Mouse (Mus musculus) left cerebral cortex, postnatal 25 days (tissue): ENCODE data around the gene Nudt14. TPM values are rescaled to one million over a fixed set of nuclear protein-coding genes. Genes with fewer than 3 reads are reported as not detected.

Source experiments
- DNase-seq, 2 experiments: peaks; one replicate each; pipeline ENCODE4 v3.0.0; 2022; ENCODE audit warnings: low spot score in 2 of 2, mixed read lengths in 1 of 2
- intact Hi-C: fragments of 180-260 bp; cut with DNase I; formaldehyde crosslinking; loops from one replicate; pipeline ENCODE4 v1.15.1; 2025
- total RNA-seq, 2 experiments: library from RNA; stranded (reverse); gene quantifications; 2 replicates each; pipeline ENCODE4 v1.2.3; 2021

The Nudt14 gene
- total RNA-seq, 2 experiments from 2014 or later: 10.8 to 11.5 TPM

- DNase-seq: no peak
- intact Hi-C loops: no loop called here
Observed at GRCm38 (mm10) chr12:112951150-112951842, 9.4 kb upstream of the Nudt14 start.

GRCm38 (mm10) chr12:112950761-112951129 is 8.8 kb upstream of the Nudt14 start:
- no peak for DNase-seq
- intact Hi-C loops: no loop called here

DNA sequence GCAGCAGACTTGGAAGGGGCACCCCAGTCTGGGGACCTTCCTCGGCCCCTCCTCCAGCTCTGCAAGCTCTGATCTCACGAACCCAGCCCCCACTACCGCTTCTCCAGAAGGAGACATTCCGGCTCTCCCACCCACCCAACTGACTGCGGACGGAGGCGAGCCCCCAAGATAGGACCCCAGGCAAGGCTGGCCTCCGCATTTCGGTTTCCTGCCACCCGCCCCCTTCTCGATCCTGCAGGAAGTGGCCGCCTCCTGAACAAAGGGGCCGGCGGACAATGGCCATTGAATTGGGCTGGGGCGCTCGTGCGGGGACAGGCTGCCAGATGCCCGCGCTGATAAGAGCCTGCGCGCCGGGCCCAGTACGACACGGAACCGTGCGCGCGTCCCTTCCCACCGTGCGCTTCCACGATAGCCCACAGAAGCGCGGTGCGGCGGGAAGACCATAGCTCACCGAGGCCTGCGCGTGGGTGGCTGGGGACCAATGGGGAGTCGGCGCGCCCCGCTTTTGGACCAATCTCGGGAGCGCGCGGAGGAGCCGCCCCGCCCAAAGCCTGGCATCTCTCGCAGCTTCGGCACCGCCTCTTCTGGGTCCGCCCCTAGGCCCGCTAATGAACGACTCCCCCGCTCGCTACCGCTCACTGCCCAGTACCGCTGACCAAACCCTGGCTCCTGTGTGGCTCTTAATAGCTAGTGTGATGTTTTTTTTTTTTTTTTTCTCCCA is 8.3 kb upstream of the Nudt14 start:
- intact Hi-C loops: no loop called here
- DNase-seq: peak; percentile 94 to 96

DNA sequence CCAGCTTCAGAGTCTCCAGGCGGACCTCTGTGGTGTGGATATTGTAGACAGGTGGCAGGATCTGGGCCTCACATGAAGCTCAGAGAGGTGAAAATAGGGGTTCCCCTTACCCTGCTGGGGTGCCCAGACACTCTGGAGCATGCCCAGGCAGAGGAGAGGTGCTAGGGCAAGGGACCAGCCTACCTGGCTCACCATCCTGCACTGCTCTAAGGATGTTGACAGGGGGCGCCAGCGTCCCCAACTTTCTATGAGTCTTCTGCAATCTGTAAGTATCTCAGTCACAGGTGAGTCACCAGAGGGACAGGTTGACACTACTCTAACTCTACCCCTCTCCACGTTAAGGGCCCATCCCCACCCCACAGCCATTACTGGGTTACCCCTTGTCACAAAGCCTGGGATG is 5.4 kb upstream of the Nudt14 start:
- intact Hi-C loops: no loop called here
- no peak for DNase-seq

- intact Hi-C loops: no loop called here
- no peak for DNase-seq
Observed at GRCm38 (mm10) chr12:112943669-112944068, 1.7 kb upstream of the Nudt14 start.

- intact Hi-C loops: no loop called here
- DNase-seq: no peak
Observed at GRCm38 (mm10) chr12:112941156-112941775, 658 bp downstream of the Nudt14 start.

DNA sequence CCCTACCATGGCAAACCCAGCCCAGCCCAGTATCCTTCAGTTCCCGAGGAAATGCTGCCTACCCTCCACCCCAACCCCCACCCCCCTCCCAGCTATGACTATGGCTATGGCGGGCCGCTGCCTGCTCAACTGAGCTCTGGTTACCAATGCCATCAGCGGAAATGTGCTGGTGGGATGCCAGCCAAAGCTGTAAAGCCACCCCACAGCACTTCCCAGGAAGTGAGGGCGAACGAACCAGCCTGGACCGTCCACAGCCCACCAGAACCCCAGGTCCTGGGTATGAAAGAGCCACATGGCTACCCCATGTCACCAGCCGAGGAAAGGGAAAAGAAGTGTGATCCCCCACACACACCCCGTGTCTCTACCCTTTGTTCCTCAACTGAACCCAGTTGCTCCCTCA is 1.2 kb downstream of the Nudt14 start:
- intact Hi-C loops: no loop called here
- no peak for DNase-seq

DNA sequence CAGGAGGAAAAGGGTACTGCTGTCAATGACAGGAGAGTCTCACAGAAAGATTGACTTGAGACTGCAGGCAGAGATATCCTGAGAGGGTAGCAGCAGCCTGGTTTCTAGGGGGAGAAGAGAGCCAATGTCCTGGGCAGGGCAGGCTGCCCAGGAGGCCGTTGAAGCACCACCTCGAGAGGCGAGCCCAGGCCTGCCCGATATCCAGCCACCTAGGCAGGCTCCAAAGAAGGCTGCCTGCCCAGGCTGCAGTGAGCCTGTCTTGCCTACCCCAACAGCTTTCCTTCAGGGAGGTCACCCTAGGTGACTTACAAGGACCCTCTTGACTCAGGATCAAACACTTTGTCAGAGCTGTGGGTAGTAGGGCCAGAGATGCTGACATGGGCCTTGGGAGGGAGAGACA is 1.7 kb downstream of the Nudt14 start:
- intact Hi-C loops: no loop called here
- no peak for DNase-seq

DNA sequence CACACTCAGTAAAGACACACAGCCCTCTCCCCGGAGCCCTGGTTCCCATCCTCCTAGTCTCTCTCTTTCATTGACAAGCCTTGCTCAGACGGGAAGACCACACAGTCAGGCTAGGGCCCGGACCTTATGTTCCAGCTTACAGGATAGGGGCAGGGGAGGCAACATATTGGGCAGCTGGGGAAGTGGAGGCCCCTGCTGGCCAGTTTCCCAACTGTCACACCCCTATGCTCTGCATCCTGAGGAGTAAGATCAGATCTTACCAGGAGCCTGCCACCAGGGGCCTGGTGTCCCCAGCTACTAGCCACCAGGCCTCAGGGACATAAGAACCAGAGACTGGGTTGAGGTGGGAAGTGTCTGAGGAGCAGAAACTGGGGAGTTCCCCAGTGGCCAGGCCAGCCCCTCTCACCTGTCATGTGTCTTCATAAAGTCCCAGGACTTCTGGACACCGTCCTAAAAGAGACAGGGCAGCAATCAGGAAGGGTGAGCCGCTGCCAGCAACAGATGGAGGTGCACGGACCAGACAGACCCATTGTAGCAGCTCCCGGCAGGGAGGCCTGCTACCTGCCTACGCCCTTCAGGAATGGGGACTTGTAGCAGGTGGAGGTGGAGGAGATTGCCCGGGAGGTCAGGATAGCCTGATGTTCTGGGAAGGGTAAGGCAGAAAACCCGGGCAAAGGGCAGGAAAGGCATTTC is 2.9 kb downstream of the Nudt14 start:
- no peak for DNase-seq
- intact Hi-C loops: no loop called here

DNA sequence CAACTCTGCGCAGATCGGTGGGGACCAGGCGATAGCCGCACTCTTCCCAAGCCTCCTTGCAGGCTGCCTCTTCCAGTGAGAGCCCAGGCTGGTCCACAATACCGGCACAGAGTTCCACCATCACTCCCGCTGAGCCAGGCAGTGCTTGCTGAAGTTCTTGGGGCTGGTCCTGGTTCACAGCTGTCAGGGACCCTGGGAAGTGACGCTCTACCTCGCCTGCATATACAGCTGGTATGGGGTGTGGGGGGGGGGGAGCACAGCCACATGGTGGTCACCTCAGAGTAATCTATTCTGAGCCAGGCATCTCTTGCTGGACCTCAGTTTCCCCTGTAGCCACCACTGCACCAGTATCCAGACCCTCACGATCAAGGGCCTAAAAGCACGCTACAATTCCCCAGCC is 3.6 kb downstream of the Nudt14 start:
- intact Hi-C loops: no loop called here
- no peak for DNase-seq

DNA sequence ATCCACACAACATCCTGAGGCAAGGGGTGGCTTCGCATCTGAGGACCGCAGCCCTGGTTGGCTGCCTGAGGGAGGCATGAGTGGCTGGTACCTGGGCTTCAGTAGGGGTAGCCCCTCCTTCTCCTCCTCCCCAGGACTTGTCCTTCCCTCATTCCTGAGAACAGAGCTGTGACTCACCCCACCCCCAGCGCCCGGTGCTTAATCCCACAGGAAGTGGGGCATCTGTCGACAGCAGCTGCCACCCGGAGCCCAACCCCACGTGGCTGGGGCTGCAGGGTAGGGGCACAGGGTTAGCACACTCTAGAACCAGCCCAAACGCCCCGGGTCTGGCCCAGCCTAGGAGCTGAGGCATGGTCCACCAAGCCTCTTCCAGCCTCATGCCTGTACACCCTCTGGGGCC is 4.0 kb downstream of the Nudt14 start:
- intact Hi-C loops: no loop called here
- DNase-seq: peak in 1 of 2 experiments; percentile 65

- no peak for DNase-seq
- intact Hi-C loops: no loop called here
Observed at GRCm38 (mm10) chr12:112932647-112933046, 9.3 kb downstream of the Nudt14 start.

DNA sequence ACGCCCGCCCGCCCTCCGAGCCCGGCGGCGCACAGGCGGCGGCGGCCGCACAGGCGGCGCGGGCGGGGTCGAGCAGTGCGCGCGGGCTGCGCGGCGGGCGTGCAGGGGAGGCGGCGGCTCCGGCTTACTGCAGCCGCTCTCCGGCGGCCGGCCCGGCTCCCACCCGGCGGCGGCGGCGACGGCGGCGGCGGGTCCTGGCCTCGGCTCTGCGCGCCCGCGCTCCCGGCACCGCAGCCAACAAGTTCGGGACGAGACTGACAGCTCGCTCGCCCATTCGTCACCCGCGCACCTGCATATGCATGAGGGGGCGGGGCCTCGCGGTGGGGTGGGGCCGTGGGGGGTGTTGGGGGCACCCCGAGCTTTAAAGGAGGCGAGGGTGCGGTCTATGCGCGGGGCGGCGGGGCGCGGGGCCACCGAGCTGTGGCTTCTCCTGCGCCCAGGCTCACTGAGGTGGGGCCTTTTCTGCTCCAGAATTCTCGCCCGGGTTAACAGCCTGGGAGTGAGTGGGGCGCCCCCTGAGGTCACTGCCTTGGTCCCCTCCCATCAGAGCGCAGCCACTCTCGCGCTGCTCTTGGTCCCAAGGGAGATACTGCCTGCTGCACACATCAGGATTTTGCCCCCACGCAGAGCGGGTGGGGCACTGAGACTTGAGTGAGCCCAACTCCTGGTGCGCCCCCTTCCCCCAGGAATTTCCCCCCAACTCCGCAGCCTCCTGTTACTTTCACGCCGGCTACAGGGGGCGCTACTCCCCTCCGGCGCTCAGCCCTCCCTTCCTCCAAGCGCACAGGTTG is 12.2 kb downstream of the Nudt14 start, which contains the start of gene Jag2:
Gene Jag2, minus strand, starts transcription at position 215 of the 791 bp plus-strand sequence.
- DNase-seq: peak; percentile 80
- intact Hi-C loops: loop anchor here (5.0 kb wide), 1 partner anchor 52 kb away; no protein-coding TSS in a partner anchor

DNA sequence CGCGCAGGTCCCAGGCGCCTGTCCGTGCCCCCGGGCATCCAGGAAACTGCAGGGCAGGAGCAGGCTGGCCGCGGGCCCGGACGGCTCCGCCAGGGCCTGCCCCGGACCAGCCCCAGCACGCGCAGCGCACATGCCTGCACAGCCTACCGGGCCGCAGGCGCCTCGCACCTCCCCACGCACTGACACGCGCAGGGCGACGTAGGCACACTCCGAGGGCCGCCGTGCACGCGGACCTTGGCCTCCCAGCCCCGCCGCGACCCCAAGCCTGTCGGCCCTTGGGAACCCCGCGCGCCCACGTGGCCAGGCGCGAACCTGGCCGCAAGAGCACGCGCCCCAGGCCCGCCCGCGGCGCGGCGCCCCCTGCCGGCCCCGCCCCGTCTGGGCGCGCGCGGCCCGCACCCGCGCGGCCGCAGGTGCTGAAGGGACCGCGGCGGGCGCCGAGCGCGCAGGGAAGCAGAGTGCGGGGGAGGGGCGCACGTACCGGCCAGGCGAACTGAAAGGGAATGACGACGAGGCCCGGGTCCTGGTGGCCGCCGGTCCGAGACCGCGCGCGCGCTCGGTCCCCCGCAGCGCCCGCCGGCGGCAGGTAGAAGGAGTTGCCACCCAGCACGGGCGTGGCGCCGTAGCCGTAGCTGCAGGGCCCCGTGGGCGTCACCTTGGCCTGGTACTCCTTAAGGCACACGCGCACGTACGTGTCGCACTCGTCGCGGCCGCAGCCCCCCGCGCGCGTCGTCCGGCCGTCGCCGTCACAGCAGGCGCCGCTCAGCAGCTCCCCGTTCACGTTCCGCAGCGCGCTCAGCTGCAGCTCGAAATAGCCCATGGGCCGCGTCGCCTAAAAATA is 13.3 kb downstream of the Nudt14 start:
- intact Hi-C loops: loop anchor here (5.0 kb wide), 1 partner anchor 51 kb away; no protein-coding TSS in a partner anchor
- peak; percentile 75 to 79 for DNase-seq

DNA sequence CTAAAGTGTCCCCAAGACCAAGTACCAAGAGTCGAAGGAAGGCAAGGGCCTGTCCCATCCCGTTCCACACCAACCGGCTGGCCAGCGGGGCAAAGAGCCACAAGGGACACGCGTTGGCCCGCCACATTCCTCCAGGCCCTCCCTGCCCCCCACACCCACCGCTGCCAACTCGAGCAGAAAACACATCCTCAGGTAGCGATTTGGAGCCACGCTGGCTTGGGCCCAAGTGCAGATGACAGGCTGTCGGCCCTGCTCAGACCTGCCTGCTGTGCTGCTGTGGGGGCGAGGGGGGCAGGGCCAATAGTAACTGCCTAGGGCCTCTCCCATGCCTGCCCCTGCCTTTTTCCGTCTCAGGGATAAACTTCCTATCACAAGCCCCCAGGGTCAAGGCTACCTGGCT is 14.7 kb downstream of the Nudt14 start:
- intact Hi-C loops: loop anchor here (5.0 kb wide), 1 partner anchor 50 kb away; no protein-coding TSS in a partner anchor
- no peak for DNase-seq

- intact Hi-C loops: loop anchor here (5.0 kb wide), 1 partner anchor 49 kb away; no protein-coding TSS in a partner anchor
- DNase-seq: no peak
Observed at GRCm38 (mm10) chr12:112925950-112926349, 16.0 kb downstream of the Nudt14 start.

GRCm38 (mm10) chr12:112922541-112922940 is 19.4 kb downstream of the Nudt14 start:
- intact Hi-C loops: no loop called here
- DNase-seq: no peak

DNA sequence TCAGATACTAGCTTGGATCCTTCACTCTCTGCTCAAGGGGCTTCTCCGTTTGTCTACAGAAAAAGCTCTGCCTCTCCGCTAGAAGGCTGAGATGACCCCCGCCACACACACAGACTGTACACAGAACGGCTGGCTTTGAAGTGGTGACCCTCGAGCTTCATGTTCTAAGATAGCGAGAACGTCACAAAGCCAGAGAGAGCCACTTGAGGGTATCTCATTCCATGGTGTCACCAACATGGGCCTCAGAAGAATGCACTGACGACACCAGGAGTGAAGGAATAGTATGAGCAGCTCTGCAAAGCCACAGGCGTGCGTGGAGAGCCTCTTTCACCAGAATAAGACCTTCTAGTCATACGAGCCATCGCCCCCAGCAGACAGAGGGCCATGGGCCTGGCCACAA is 20.4 kb downstream of the Nudt14 start:
- no peak for DNase-seq
- intact Hi-C loops: no loop called here
